Mouse (Mus musculus) E14TG2a.4 (cell line): ENCODE data around the gene Il1r1.

ENCODE experiments used
- CTCF ChIP-seq: conservative IDR thresholded peaks from 2 replicates; pipeline ENCODE4 v1.5.1; 2014; ENCODE audit warnings: low read length
- POU5F1 ChIP-seq: IDR thresholded peaks from 2 replicates; pipeline ENCODE4 v1.6.1; 2014; ENCODE audit warnings: low read length, borderline replicate concordance

GRCm38 (mm10) chr1:40194279-40194678, 30.6 kb upstream of the Il1r1 start:
- TF ChIP-seq CTCF (no peak), POU5F1 (no peak)
